Mouse (Mus musculus): ENCODE results near the gene 4921504E06Rik.

DNA sequence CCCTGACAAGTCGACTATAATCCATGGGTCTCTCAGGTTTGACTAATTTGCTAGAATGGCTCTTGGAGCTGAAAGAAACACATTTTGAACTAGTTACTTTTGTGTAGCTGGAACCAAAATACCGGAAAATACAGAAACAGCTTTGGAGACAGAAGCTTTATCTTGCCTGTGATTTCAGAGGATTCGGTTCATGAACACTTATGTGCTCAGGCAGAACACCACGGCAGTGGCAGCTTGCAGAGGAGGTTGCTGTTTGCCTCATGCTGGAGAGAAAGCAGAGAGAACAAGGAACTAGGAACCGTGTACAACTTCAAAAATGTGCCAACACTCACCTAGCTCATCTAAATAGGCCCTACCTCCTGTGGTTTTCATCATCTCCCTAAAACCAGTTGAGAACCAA is 46.1 kb upstream of the 4921504E06Rik start:
- TF ChIP-seq CTCF (IDR thresholded peaks at IDR 0.05; ENCODE audit: borderline replicate concordance, insufficient read depth, low read length) (no peak), POLR2A (IDR thresholded peaks at IDR 0.05; ENCODE audit: low read depth, low read length) (no peak)

Data from embryonic fibroblast, embryonic 13.5 days (primary cell).